Mouse (Mus musculus): ENCODE measurements around the gene Myo15b. TPM values are rescaled to one million over a fixed set of nuclear protein-coding genes. Genes with fewer than 3 reads are reported as not detected.

The Myo15b gene
- polyA plus RNA-seq, 1 experiment from 2014 or later, result 0.54 TPM

- peaks cover 27% of the 10 kb centered on the region for H3K36me3 ChIP-seq (ENCODE audit: control insufficient read depth, insufficient read depth, low read length)
Measured at GRCm38 (mm10) chr11:115813507-115814296, 44.5 kb upstream of the Myo15b start, which contains the start of gene Caskin2. Gene Caskin2, minus strand, starts transcription at chr11:115813639.

GRCm38 (mm10) chr11:115814605-115815450 lies 43.4 kb upstream of the Myo15b start, which contains the start of gene Tsen54:
Gene Tsen54, plus strand, starts transcription at chr11:115814724.
- peaks cover 33% of the 10 kb centered on the region for H3K36me3 ChIP-seq (ENCODE audit: control insufficient read depth, insufficient read depth, low read length)
- H3K4me2 ChIP-seq (ENCODE audit: low read depth, low read length), result peak within 1 kb of the TSS; percentile 88
- H3K27me3 ChIP-seq (replicated peaks; ENCODE audit: control insufficient read depth, insufficient read depth, low read length), result no peaks in the 10 kb centered on the region
- H3K9me3 ChIP-seq (ENCODE audit: control insufficient read depth, low read length), result no peaks in the 10 kb centered on the region
- peak within 1 kb of the TSS; percentile 87 for H3K9ac ChIP-seq (ENCODE audit: low read depth, low read length)
- WGBS, result under 1% methylated on average over 22 of the region's 84 CpGs
- DNase-seq (ENCODE audit: low spot score) (peak; percentile 72), ATAC-seq (ENCODE audit: low read depth) (peak; percentile 55)
- peak within 1 kb of the TSS; percentile 87 for H3K4me3 ChIP-seq (ENCODE audit: low read depth, low read length)
- H3K4me1 ChIP-seq (ENCODE audit: control insufficient read depth, insufficient read depth, low read length), result peaks cover 34% of the 10 kb centered on the region
- no peak within 1 kb of the TSS; the same call in 1 of the 2 replicates for H3K27ac ChIP-seq (replicated peaks; ENCODE audit: low read depth, low read length)

More at GRCm38 (mm10) chr11:115813507-115814296, 44.5 kb upstream of the Myo15b start, which contains the start of gene Caskin2:
- H3K9me3 ChIP-seq (ENCODE audit: control insufficient read depth, low read length), result no peaks in the 10 kb centered on the region
- DNase-seq (ENCODE audit: low spot score), result peak; percentile 98
- H3K27me3 ChIP-seq (replicated peaks; ENCODE audit: control insufficient read depth, insufficient read depth, low read length), result no peaks in the 10 kb centered on the region
- H3K4me1 ChIP-seq (ENCODE audit: control insufficient read depth, insufficient read depth, low read length), result peaks cover 45% of the 10 kb centered on the region
- 1% methylated on average over 32 of the region's 44 CpGs for WGBS
- H3K4me2 ChIP-seq (ENCODE audit: low read depth, low read length), result peak within 1 kb of the TSS; percentile 88
- H3K27ac ChIP-seq (replicated peaks; ENCODE audit: low read depth, low read length), result peak within 1 kb of the TSS; percentile 85
- H3K9ac ChIP-seq (ENCODE audit: low read depth, low read length), result peak within 1 kb of the TSS; percentile 87
- peak within 1 kb of the TSS; percentile 87 for H3K4me3 ChIP-seq (ENCODE audit: low read depth, low read length)
- ATAC-seq (ENCODE audit: low read depth), result peak; percentile 91

DNA sequence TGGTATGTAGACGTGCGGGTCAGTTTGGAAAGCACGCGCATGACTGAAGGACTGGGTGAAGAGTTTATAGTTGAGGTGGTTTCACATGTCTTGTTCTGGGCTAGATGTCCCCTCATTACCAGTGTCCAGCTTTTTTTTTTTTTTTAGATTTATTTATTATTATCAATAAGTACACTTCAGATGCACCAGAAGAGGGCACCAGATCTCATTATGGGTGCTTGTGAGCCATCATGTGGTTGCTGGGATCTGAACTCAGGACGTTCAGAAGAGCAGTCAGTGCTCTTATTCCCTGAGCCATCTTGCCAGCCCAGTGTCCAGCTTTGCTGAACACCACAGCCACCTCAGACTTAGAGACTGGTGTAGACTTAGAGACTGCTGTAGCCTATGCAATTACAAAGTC lies 40.9 kb upstream of the Myo15b start:
- Histone ChIP-seq H3K4me1 (ENCODE audit: control insufficient read depth, insufficient read depth, low read length) (peaks cover 11% of the 10 kb centered on the region), H3K4me2 (ENCODE audit: low read depth, low read length) (no peak overlapping the region), H3K4me3 (ENCODE audit: low read depth, low read length) (no peak overlapping the region), H3K36me3 (ENCODE audit: control insufficient read depth, insufficient read depth, low read length) (peaks cover 50% of the 10 kb centered on the region), H3K27me3 (replicated peaks; ENCODE audit: control insufficient read depth, insufficient read depth, low read length) (no peaks in the 10 kb centered on the region), H3K9ac (ENCODE audit: low read depth, low read length) (no peak overlapping the region), H3K9me3 (ENCODE audit: control insufficient read depth, low read length) (no peaks in the 10 kb centered on the region), H3K27ac (replicated peaks; ENCODE audit: low read depth, low read length) (no peak overlapping the region)
- WGBS, result 87% methylated on average over 5 of the region's 5 CpGs
- ATAC-seq (ENCODE audit: low read depth), result no peak
- no peak for DNase-seq (ENCODE audit: low spot score)

- Histone ChIP-seq H3K4me3 (ENCODE audit: low read depth, low read length) (no peak overlapping the region), H3K4me1 (ENCODE audit: control insufficient read depth, insufficient read depth, low read length) (peaks cover 12% of the 10 kb centered on the region), H3K27me3 (replicated peaks; ENCODE audit: control insufficient read depth, insufficient read depth, low read length) (peaks cover 9% of the 10 kb centered on the region), H3K27ac (replicated peaks; ENCODE audit: low read depth, low read length) (no peak overlapping the region), H3K4me2 (ENCODE audit: low read depth, low read length) (no peak overlapping the region), H3K9me3 (ENCODE audit: control insufficient read depth, low read length) (no peaks in the 10 kb centered on the region), H3K36me3 (ENCODE audit: control insufficient read depth, insufficient read depth, low read length) (peaks cover 50% of the 10 kb centered on the region), H3K9ac (ENCODE audit: low read depth, low read length) (no peak overlapping the region)
- ATAC-seq (ENCODE audit: low read depth), result no peak
- no peak for DNase-seq (ENCODE audit: low spot score)
- 93% methylated on average over 16 of the region's 16 CpGs for WGBS
Measured at GRCm38 (mm10) chr11:115819915-115820623, 38.1 kb upstream of the Myo15b start.

- H3K9me3 ChIP-seq (ENCODE audit: control insufficient read depth, low read length), result no peaks in the 10 kb centered on the region
- WGBS, result 75% methylated on average over 4 of the region's 4 CpGs
- no peak for DNase-seq (ENCODE audit: low spot score)
- H3K27ac ChIP-seq (replicated peaks; ENCODE audit: low read depth, low read length), result no peak overlapping the region
- H3K4me3 ChIP-seq (ENCODE audit: low read depth, low read length), result no peak overlapping the region
- H3K36me3 ChIP-seq (ENCODE audit: control insufficient read depth, insufficient read depth, low read length), result peaks cover 50% of the 10 kb centered on the region
- no peak overlapping the region for H3K4me2 ChIP-seq (ENCODE audit: low read depth, low read length)
- no peak for ATAC-seq (ENCODE audit: low read depth)
- H3K27me3 ChIP-seq (replicated peaks; ENCODE audit: control insufficient read depth, insufficient read depth, low read length), result peaks cover 18% of the 10 kb centered on the region
- H3K4me1 ChIP-seq (ENCODE audit: control insufficient read depth, insufficient read depth, low read length), result peaks cover 5% of the 10 kb centered on the region
- no peak overlapping the region for H3K9ac ChIP-seq (ENCODE audit: low read depth, low read length)
Measured at GRCm38 (mm10) chr11:115821001-115821400, 37.2 kb upstream of the Myo15b start.

DNA sequence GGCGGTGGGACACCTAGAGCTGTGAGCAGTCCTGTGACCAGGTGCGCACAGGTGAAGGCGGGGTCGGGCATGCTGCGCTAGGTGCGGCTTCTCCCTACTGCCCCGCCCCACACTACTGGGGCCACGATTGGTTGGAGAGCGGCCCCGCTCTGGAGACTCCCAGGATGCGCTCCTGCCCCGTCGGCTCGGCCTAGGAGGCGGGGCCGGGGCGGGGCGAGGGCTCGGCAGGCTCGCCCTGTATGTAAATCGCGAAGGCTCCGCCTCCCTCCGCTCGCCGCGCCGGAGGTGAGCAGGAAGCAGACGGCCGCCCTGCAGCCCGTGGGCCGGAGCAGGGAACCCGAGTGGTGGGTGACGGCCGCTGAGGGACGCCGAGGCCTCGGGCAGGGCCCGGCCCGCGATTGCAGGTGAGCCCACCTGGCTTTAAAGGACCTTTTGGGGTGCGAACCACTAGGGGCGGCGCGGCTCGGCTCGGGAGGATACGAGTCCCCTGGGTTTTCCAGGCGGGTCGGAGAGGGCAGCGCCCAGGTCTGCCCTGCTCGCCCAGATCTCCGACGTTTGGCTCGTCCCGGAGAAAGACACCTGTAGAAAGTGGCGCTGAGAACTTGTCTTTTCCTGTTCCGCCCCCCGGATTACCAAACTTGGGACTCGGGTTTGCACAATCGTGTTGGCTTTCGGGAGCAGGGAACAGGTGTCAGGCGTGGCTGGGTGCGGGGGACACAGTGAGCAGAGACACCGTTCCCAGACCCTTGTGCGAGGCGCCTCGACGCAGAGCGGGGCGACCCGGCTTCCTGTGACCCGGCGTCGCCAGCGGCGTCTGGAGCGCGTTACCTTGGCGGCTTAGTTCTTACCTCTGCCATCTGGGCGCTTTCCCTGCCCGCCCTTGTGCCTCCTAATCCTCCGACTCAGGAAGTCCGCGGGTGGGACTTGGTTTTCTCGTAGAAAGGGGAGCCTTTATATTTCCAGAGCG lies 34.1 kb upstream of the Myo15b start, which contains the start of gene Llgl2:
Llgl2 (plus strand) TSS at position 276 of the 967 bp plus-strand sequence.
- DNase-seq (ENCODE audit: low spot score), result peak; percentile 95
- peak within 1 kb of the TSS; percentile 58 for H3K4me3 ChIP-seq (ENCODE audit: low read depth, low read length)
- peaks cover 19% of the 10 kb centered on the region for H3K27me3 ChIP-seq (replicated peaks; ENCODE audit: control insufficient read depth, insufficient read depth, low read length)
- H3K4me1 ChIP-seq (ENCODE audit: control insufficient read depth, insufficient read depth, low read length), result peaks cover 5% of the 10 kb centered on the region
- WGBS, result under 1% methylated on average over 57 of the region's 87 CpGs
- H3K36me3 ChIP-seq (ENCODE audit: control insufficient read depth, insufficient read depth, low read length), result peaks cover 29% of the 10 kb centered on the region
- no peak within 1 kb of the TSS for H3K27ac ChIP-seq (replicated peaks; ENCODE audit: low read depth, low read length)
- peak within 1 kb of the TSS; percentile 97 for H3K4me2 ChIP-seq (ENCODE audit: low read depth, low read length)
- peak within 1 kb of the TSS; percentile 62 for H3K9ac ChIP-seq (ENCODE audit: low read depth, low read length)
- peak; percentile 97 for ATAC-seq (ENCODE audit: low read depth)
- H3K9me3 ChIP-seq (ENCODE audit: control insufficient read depth, low read length), result no peaks in the 10 kb centered on the region

GRCm38 (mm10) chr11:115824813-115825212 lies 33.4 kb upstream of the Myo15b start:
- Histone ChIP-seq H3K4me1 (ENCODE audit: control insufficient read depth, insufficient read depth, low read length) (peaks cover 5% of the 10 kb centered on the region), H3K36me3 (ENCODE audit: control insufficient read depth, insufficient read depth, low read length) (peaks cover 24% of the 10 kb centered on the region), H3K9me3 (ENCODE audit: control insufficient read depth, low read length) (no peaks in the 10 kb centered on the region), H3K27me3 (replicated peaks; ENCODE audit: control insufficient read depth, insufficient read depth, low read length) (peaks cover 20% of the 10 kb centered on the region), H3K4me2 (ENCODE audit: low read depth, low read length) (peak overlapping the region; percentile 97), H3K4me3 (ENCODE audit: low read depth, low read length) (peak overlapping the region; percentile 58), H3K27ac (replicated peaks; ENCODE audit: low read depth, low read length) (no peak overlapping the region), H3K9ac (ENCODE audit: low read depth, low read length) (peak overlapping the region; percentile 62; the same call in 1 of the 2 replicates)
- no peak for ATAC-seq (ENCODE audit: low read depth)
- no peak for DNase-seq (ENCODE audit: low spot score)
- 14% methylated on average over 11 of the region's 11 CpGs for WGBS

Data from embryonic facial prominence, embryonic 14.5 days (tissue).